Mouse (Mus musculus) C2C12 (cell line): ENCODE data around the gene Phf20. TPM values are rescaled to one million over a fixed set of nuclear protein-coding genes. Genes with fewer than 3 reads are reported as not detected.

Source experiments
- H3K27me3 ChIP-seq: one replicate; pipeline ENCODE4 v1.6.1; 2011; ENCODE audit not compliant: control insufficient read depth, insufficient read depth, insufficient read length
- H3K36me3 ChIP-seq: one replicate; pipeline ENCODE4 v1.6.1; 2011; ENCODE audit not compliant: control insufficient read depth, insufficient read depth
- H3K4me3 ChIP-seq: one replicate; pipeline ENCODE4 v1.5.1; 2011; ENCODE audit warnings: mild to moderate bottlenecking, control low read depth; ENCODE audit not compliant: poor library complexity, insufficient read depth, severe bottlenecking
- H3K79me2 ChIP-seq: one replicate; pipeline ENCODE4 v1.6.1; 2011; ENCODE audit not compliant: control insufficient read depth, insufficient read depth
- H3K79me3 ChIP-seq: one replicate; pipeline ENCODE4 v1.6.1; 2011; ENCODE audit warnings: low read depth, control low read depth
- H3ac ChIP-seq: one replicate; pipeline ENCODE3; 2011; ENCODE audit warnings: low read depth; ENCODE audit not compliant: control insufficient read depth, insufficient read length
- CEBPB ChIP-seq: IDR thresholded peaks from one replicate; pipeline ENCODE4 v1.6.1; 2011; ENCODE audit warnings: low read depth, mild to moderate bottlenecking, control low read depth, moderate library complexity
- CTCF ChIP-seq: IDR thresholded peaks from one replicate; pipeline ENCODE4 v1.5.1; 2011; ENCODE audit not compliant: control insufficient read depth, insufficient read depth, insufficient read length
- FOSL1 ChIP-seq: IDR thresholded peaks from one replicate; pipeline ENCODE4 v1.8.0; 2011; ENCODE audit warnings: mild to moderate bottlenecking, low read length; ENCODE audit not compliant: poor library complexity, insufficient read depth, severe bottlenecking
- MAX ChIP-seq: IDR thresholded peaks from one replicate; pipeline ENCODE4 v1.6.1; 2011; ENCODE audit warnings: mild to moderate bottlenecking, control low read depth
- MYOD1 ChIP-seq: IDR thresholded peaks from one replicate; pipeline ENCODE4 v1.6.1; 2011; ENCODE audit warnings: low read depth; ENCODE audit not compliant: control insufficient read depth, insufficient read length
- MYOG ChIP-seq: IDR thresholded peaks from one replicate; pipeline ENCODE4 v1.6.1; 2011; ENCODE audit not compliant: control insufficient read depth, insufficient read length; ENCODE audit errors: extremely low read depth
- USF1 ChIP-seq: IDR thresholded peaks from one replicate; pipeline ENCODE4 v1.6.1; 2011; ENCODE audit warnings: low read depth, mild to moderate bottlenecking, control low read depth, moderate library complexity
- microRNA-seq: library from miRNA; unstranded; fragments of <30 nt; microRNA quantifications from one replicate; pipeline ENCODE4, GENCODE M21; 2019; ENCODE audit warnings: borderline microRNAs expressed
- polyA plus RNA-seq: library from polyadenylated mRNA; unstranded; fragments of >200 nt; fragmentation: generic; extraction: Trizol; gene quantifications from one replicate; pipeline ENCODE4 v1.2.1, GENCODE M21; 2012; ENCODE audit warnings: missing spikeins

Gene Phf20
- polyA plus RNA-seq, 1 experiment, result 18.1 TPM

GRCm38 (mm10) chr2:156352413-156353165 lies 156.3 kb downstream of the Phf20 start:
- no peak for TF ChIP-seq FOSL1
- TF ChIP-seq MYOD1, result no peak
- TF ChIP-seq MYOG, result no peak
- TF ChIP-seq MAX, result no peak
- no peak for TF ChIP-seq CEBPB
- no peak for TF ChIP-seq CTCF
- TF ChIP-seq USF1, result no peak
- Histone ChIP-seq H3K36me3 (no peaks in the 10 kb centered on the region), H3ac (no peak overlapping the region), H3K79me3 (no peaks in the 10 kb centered on the region), H3K27me3 (no peaks in the 10 kb centered on the region), H3K4me3 (no peak overlapping the region), H3K79me2 (no peaks in the 10 kb centered on the region)

DNA sequence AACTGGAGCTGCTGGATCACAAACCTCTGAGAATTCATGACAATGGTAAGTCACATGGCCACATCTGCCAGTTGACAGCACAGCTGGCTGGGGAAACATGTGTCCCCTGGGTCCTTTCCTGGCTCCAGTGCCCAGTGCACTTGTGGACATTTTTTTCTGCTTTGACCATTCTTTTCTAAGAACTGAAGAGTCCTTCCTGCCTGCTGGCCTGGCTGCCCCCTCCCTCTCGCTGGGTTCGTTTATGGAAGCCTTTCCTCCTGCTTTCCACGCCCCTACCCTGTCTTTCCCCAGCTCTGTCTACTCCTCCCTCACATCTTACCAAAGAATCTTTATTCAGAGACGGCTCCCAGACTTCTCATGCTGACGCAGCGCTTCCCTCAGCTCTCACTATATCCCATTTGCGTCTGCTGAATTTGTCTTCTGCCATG lies 157.0 kb downstream of the Phf20 start:
- no peaks in the 10 kb centered on the region for H3K79me2 ChIP-seq
- H3K27me3 ChIP-seq, result no peaks in the 10 kb centered on the region
- TF ChIP-seq USF1 (peak; percentile 39), CTCF (no peak), MYOD1 (no peak)
- H3K4me3 ChIP-seq, result no peak overlapping the region
- H3ac ChIP-seq, result no peak overlapping the region
- H3K79me3 ChIP-seq, result no peaks in the 10 kb centered on the region
- H3K36me3 ChIP-seq, result no peaks in the 10 kb centered on the region

DNA sequence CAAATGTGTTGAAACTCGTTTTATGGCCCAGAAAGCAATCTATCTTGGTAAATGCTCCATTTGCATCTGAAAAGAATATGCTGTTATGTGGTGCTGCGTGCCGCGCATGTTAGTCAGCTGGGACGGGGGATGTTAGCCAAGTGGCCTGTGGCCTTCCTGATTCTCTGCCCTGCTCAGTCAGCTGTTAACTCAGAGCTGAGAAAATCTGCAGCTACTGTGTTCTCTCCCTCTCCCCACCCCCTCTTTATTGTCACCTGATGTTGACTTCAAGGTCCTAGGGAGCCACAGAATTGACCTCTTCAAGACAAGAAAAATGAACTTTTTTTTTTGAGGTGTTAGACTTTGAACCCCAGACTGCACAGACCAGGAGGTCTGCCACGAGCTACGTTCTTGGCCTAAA lies 159.8 kb downstream of the Phf20 start:
- Histone ChIP-seq H3K79me3 (no peaks in the 10 kb centered on the region), H3K36me3 (no peaks in the 10 kb centered on the region), H3K4me3 (no peak overlapping the region), H3K79me2 (no peaks in the 10 kb centered on the region), H3ac (no peak overlapping the region), H3K27me3 (no peaks in the 10 kb centered on the region)
- no peak for TF ChIP-seq CTCF
- TF ChIP-seq FOSL1, result no peak
- TF ChIP-seq MYOD1, result no peak
- no peak for TF ChIP-seq CEBPB

Small RNA genes lying within 50 kb of the gene (microRNA-seq; reads per million reads assigned to microRNA genes)
- not detected for gene Gm22759

Other genes with a start within 250 kb of the Phf20 start
- gene Cep250, start 240.0 kb upstream of the Phf20 start, polyA plus RNA-seq, result 24.1 TPM
- gene 6430550D23Rik, start 188.5 kb upstream of the Phf20 start, polyA plus RNA-seq, result 0.09 TPM
- gene Ergic3, start 188.4 kb upstream of the Phf20 start, polyA plus RNA-seq, result 230 TPM
- gene Fer1l4, start 143.5 kb upstream of the Phf20 start, polyA plus RNA-seq, result not detected
- gene Spag4, start 131.3 kb upstream of the Phf20 start, polyA plus RNA-seq, result 2.3 TPM
- gene Cpne1, start 84.5 kb upstream of the Phf20 start, polyA plus RNA-seq, result 54.6 TPM
- gene Rbm12, start 84.5 kb upstream of the Phf20 start, polyA plus RNA-seq, result 6.4 TPM
- 15.3 TPM for gene Gm28036, start 69.4 kb upstream of the Phf20 start, polyA plus RNA-seq
- 287 TPM for gene Romo1, start 52.4 kb upstream of the Phf20 start, polyA plus RNA-seq
- gene Nfs1, start 52.3 kb upstream of the Phf20 start, polyA plus RNA-seq, result 33.7 TPM
- gene Rbm39, start 16.2 kb upstream of the Phf20 start, polyA plus RNA-seq, result 51.3 TPM
- gene Cnbd2, start 115.8 kb downstream of the Phf20 start, polyA plus RNA-seq, result 1.7 TPM
- gene Scand1, start 116.2 kb downstream of the Phf20 start, polyA plus RNA-seq, result 140 TPM
- gene Epb41l1, start 224.4 kb downstream of the Phf20 start, polyA plus RNA-seq, result 37.8 TPM